Mouse (Mus musculus) bone marrow, adult 2 months (tissue): Measurements from ENCODE around the gene Hist1h2bm.

Source experiments
- CTCF ChIP-seq: fragments of 200-500 bp; IDR thresholded peaks from 2 replicates; pipeline ENCODE4 v1.5.1; 2011; ENCODE audit warnings: low read length, control low read depth; ENCODE audit not compliant: control insufficient read depth, insufficient read depth
- POLR2A ChIP-seq: fragments of 200-500 bp; IDR thresholded peaks from 2 replicates; pipeline ENCODE4 v1.6.1; 2011; ENCODE audit warnings: low read depth, mild to moderate bottlenecking, control low read depth, low read length, borderline replicate concordance; ENCODE audit not compliant: control insufficient read depth

GRCm38 (mm10) chr13:21733466-21733865 lies 11.6 kb downstream of the Hist1h2bm start:
- TF ChIP-seq POLR2A, result no peak
- no peak for TF ChIP-seq CTCF
